Comparison of ENCODE assay signal across 18 mouse cellular contexts in the genomic region with DNA sequence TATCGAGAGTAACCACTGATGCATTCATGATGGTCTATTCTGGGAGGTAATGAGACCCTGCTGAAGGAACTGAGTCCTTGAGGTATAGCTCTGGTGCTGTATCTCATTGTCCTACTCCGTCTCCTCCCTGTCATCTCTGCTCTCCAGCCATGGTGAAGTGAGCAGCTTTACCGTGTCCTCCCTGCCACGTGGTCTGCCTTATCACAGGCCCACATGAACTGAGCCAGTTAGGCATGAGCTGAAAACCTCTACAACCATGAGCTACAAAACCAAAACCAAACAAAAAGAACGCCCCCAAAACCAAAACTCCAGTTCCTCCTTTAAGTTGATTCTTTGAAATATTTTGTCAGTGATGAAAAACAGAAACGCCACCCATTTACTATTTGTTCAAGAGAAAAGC.
"Had no signal": no experiment of that assay in that cellular context is flagged by ENCODE, and none has a peak within 500 bp of the region (broad histone marks: within the 10 kb centered on the region; RNA-seq: fewer than 3 reads in every experiment).

No protein-coding gene starts in this region.

- H3K27me3 ChIP-seq: intestine, embryonic 15.5 days; limb, embryonic 12.5 days; midbrain, embryonic 15.5 days; neural tube, embryonic 12.5 days; stomach, embryonic 15.5 days had no signal

- H3K27ac ChIP-seq: intestine, embryonic 15.5 days; layer of hippocampus, adult 2 months; limb, embryonic 12.5 days; midbrain, embryonic 10.5 days; midbrain, embryonic 15.5 days; neural tube, embryonic 12.5 days; stomach, embryonic 15.5 days had no signal

- DNase-seq: kidney, adult 18-20 months; kidney, postnatal 10 days; kidney, postnatal 4 days; lung, embryonic 14.5 days; lung, postnatal 10 days; lung, postnatal 4 days; retina, postnatal 1 day; right cerebral cortex, postnatal 4 days; spleen, adult 18-20 months; thymus, adult 2 months; thymus, postnatal 25 days had no signal

- H3K4me2 ChIP-seq: intestine, embryonic 15.5 days; limb, embryonic 12.5 days; lung, embryonic 14.5 days; midbrain, embryonic 15.5 days; neural tube, embryonic 12.5 days; stomach, embryonic 15.5 days had no signal

- ATAC-seq: intestine, embryonic 15.5 days; midbrain, embryonic 15.5 days had no signal

- H3K4me3 ChIP-seq: intestine, embryonic 15.5 days; layer of hippocampus, adult 2 months; limb, embryonic 12.5 days; midbrain, embryonic 10.5 days; midbrain, embryonic 15.5 days; neural tube, embryonic 12.5 days; stomach, embryonic 15.5 days had no signal

- H3K4me1 ChIP-seq: intestine, embryonic 15.5 days; midbrain, embryonic 10.5 days; midbrain, embryonic 15.5 days; neural tube, embryonic 12.5 days; stomach, embryonic 15.5 days had no signal

- H3K9ac ChIP-seq: intestine, embryonic 15.5 days; limb, embryonic 12.5 days; lung, embryonic 14.5 days; midbrain, embryonic 15.5 days; neural tube, embryonic 12.5 days; stomach, embryonic 15.5 days had no signal

- H3K9me3 ChIP-seq: intestine, embryonic 15.5 days; limb, embryonic 12.5 days; midbrain, embryonic 10.5 days; midbrain, embryonic 15.5 days; neural tube, embryonic 12.5 days; stomach, embryonic 15.5 days had no signal
